Mouse (Mus musculus) frontal cortex, postnatal 25 days (tissue): ENCODE data around the gene Mgat3.

Experiments
- DNase-seq, 2 experiments: peaks; one replicate each; pipeline ENCODE4 v3.0.0; 2022; ENCODE audit warnings: low spot score in 2 of 2

Gene Mgat3

DNA sequence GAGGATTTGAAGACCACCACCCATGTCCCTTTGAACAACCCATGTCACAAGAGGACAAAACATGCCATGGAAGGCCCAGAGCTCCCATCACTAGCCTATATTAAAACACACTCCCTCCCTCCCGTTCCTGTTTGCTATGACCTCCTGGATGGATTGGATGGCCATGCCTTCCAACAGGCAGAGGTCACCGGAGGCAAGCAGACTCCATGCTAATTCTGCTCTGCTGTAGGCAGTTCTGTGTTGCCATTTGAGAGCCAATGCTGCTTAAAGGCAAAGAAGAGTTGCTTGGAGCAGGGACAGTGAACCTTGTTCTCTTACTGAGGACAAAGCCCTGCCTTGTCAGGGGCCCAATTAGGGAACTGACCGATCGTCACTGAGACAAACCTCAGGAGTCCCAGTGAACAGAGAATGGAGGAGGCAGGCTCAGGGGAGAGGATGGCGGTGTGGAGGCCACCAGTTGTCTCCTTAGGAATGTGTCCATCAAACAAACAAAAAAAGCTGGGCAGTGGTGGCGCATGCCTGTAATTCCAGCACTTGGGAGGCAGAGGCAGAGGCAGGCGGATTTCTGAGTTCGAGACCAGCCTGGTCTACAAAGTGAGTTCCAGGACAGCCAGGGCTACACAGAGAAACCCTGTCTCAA is 86.0 kb downstream of the Mgat3 start:
- no peak for DNase-seq

GRCm38 (mm10) chr15:80260677-80261076 is 87.2 kb downstream of the Mgat3 start:
- DNase-seq: peak; percentile 80

DNA sequence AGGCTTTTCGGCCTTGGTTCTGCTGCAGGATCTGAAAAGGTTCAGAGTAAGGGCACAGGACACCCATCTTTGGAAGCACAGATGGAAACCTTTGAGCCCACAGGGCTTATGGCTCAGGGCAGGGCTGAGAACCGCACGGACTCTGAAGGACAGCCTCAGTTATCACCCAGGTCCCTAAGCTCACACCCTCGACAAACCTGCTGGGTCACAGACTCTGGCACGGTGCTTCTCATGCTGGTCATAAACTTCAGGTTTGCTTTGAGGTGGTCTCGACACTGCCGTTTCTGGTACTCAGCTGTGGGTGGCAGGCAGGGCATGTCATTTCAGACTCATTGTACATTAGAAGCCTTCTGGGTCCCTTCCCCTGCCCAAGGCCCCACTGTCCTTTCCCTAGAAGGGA is 87.6 kb downstream of the Mgat3 start:
- DNase-seq: no peak

DNA sequence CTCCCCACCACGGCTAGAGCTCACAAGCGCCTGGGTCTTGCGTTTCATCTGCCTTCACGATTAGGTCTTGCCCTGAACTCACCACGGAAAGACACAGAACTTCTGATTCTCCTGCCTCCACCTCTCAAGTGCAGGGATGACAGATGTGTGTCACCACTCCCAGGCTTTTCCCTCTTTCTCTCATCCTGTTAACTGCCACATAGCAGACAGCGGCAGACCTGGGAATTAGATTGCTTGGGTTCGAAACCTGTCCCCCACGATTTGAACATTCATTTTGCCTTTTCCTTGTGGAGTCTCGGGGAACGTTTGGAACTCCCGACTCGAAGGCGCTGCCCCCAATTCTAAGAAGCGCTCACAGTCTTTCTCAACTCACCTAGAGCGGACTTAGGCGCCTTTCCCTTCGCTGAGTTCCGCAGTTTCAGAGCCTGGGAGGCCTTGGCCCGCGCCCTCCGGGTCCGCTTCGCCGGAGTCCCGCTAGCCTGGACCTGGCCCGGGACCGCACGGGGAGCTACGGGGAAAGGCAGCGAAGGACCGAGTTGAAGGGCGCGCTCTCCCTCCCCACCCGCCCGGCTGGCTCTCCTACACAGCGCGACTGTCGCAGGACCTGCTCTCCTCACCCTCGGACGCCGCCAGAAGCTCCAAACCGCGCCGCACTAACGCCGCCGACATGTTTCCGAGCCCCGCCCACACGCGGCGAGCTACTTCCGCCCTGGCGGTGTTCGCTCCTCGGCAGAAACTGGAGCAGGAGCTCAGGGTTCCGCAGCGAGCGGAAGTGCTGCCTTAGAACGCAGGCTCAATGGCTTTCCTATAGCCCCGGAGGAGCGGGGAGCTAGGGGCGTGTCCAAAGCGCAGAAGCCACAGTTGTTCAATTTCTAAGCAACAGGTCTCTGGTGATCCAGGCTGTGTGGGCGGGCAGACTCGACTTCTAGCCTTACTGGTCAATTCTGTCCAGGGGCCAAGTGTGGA is 90.4 kb downstream of the Mgat3 start, which contains the start of gene Rps19bp1:
Gene Rps19bp1, minus strand, starts transcription at position 706 of the 966 bp plus-strand sequence.
- peak; percentile 78 to 79 for DNase-seq
